Mouse (Mus musculus) liver, adult 2 months (tissue): Measurements from ENCODE around the gene Plekhb1.

Experiments used
- CTCF ChIP-seq: fragments of 200-500 bp; IDR thresholded peaks from 2 replicates; pipeline ENCODE4 v1.5.1; 2011; ENCODE audit warnings: low read depth, low read length, control low read depth
- POLR2A ChIP-seq: fragments of 200-500 bp; IDR thresholded peaks from 2 replicates; pipeline ENCODE4 v1.6.1; 2011; ENCODE audit warnings: low read length, control low read depth; ENCODE audit not compliant: insufficient read depth; ENCODE audit errors: extremely low read depth

DNA sequence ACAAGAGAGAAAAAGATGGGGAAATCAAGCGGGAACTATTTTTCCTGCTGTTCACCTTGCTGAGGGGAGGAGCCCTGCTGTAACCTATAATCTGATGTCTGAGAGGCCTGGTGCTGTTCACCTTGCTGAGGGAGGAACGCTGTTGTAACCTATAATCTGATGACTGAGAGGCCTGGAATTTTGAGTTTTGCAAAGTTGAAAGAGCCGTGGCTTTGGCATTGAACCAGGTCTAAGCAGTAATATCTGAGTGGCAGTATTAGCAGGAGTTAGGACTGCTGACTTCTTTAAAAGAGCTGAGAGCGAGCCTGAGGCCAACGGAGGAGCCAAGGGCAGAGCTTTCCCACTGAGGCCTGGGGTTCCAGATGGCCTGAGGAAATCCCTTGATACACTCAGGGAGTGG, 15.8 kb upstream of the Plekhb1 start:
- TF ChIP-seq CTCF (no peak), POLR2A (no peak)
